Mouse (Mus musculus): Measurements from ENCODE around the gene Gm5538.

Gm5538 gene

GRCm38 (mm10) chr3:59729490-59729889 lies at the start of gene Gm5538:
TSS of gene Gm5538 (plus strand) at chr3:59729790.
- no peak for DNase-seq (ENCODE audit: inconsistent ontology term)

GRCm38 (mm10) chr3:59697391-59697790 lies 32.2 kb upstream of the Gm5538 start:
- no peak for DNase-seq (ENCODE audit: inconsistent ontology term)

- no peak for DNase-seq (ENCODE audit: inconsistent ontology term)
Observed at GRCm38 (mm10) chr3:59702614-59703110, 26.9 kb upstream of the Gm5538 start.

GRCm38 (mm10) chr3:59739866-59740265 lies 10.3 kb downstream of the Gm5538 start:
- no peak for DNase-seq (ENCODE audit: inconsistent ontology term)

GRCm38 (mm10) chr3:59744181-59744580 lies 14.6 kb downstream of the Gm5538 start:
- DNase-seq (ENCODE audit: inconsistent ontology term) = no peak

All from Muller cell, postnatal 12 days (primary cell).